Mouse (Mus musculus): ENCODE measurements at regions not wholly inside any gene's neighbourhood (a gene's known extent, or its start where the extent isn't known, plus 50 kb on each side); places are given as distances from the start of the nearest gene placed in this dataset.

GRCm38 (mm10) chr10:44640620-44641019, 112.3 kb upstream of the Prdm1 start:
- DNase-seq (ENCODE audit: low read depth): no peak

- DNase-seq (ENCODE audit: low read depth): no peak
These were observed 110.4 kb upstream of the Prdm1 start for GRCm38 (mm10) chr10:44638678-44639077.

- no peak for DNase-seq (ENCODE audit: low read depth)
These were observed 108.5 kb upstream of the Prdm1 start for GRCm38 (mm10) chr10:44636786-44637185.

- DNase-seq (ENCODE audit: low read depth): no peak
These were observed 107.8 kb upstream of the Prdm1 start for GRCm38 (mm10) chr10:44636061-44636460.

GRCm38 (mm10) chr10:44631584-44631983, 103.3 kb upstream of the Prdm1 start:
- DNase-seq (ENCODE audit: low read depth): no peak

- DNase-seq (ENCODE audit: low read depth): no peak
These were observed 102.2 kb upstream of the Prdm1 start for GRCm38 (mm10) chr10:44630485-44630884.

GRCm38 (mm10) chr10:44628387-44628786, 100.1 kb upstream of the Prdm1 start:
- no peak for DNase-seq (ENCODE audit: low read depth)

GRCm38 (mm10) chr10:44627431-44627830, 99.1 kb upstream of the Prdm1 start:
- no peak for DNase-seq (ENCODE audit: low read depth)

- DNase-seq (ENCODE audit: low read depth): no peak
These were observed 97.2 kb upstream of the Prdm1 start for GRCm38 (mm10) chr10:44625521-44625920.

- DNase-seq (ENCODE audit: low read depth): no peak
These were observed 87.3 kb upstream of the Prdm1 start for GRCm38 (mm10) chr10:44615586-44615985.

GRCm38 (mm10) chr10:44612571-44612970, 84.3 kb upstream of the Prdm1 start:
- no peak for DNase-seq (ENCODE audit: low read depth)

GRCm38 (mm10) chr10:44611399-44611798, 83.1 kb upstream of the Prdm1 start:
- DNase-seq (ENCODE audit: low read depth): no peak

- DNase-seq (ENCODE audit: low read depth): no peak
These were observed 80.9 kb upstream of the Prdm1 start for GRCm38 (mm10) chr10:44609187-44609586.

GRCm38 (mm10) chr10:44607334-44607851, 79.1 kb upstream of the Prdm1 start:
- DNase-seq (ENCODE audit: low read depth): no peak

- no peak for DNase-seq (ENCODE audit: low read depth)
These were observed 76.2 kb upstream of the Prdm1 start for GRCm38 (mm10) chr10:44604512-44604911.

GRCm38 (mm10) chr10:44603461-44603860, 75.2 kb upstream of the Prdm1 start:
- no peak for DNase-seq (ENCODE audit: low read depth)

- DNase-seq (ENCODE audit: low read depth): no peak
These were observed 73.2 kb upstream of the Prdm1 start for GRCm38 (mm10) chr10:44601550-44601949.

- DNase-seq (ENCODE audit: low read depth): peak; percentile 38
These were observed 71.6 kb upstream of the Prdm1 start for GRCm38 (mm10) chr10:44599964-44600334.

GRCm38 (mm10) chr10:44599331-44599963, 71.1 kb upstream of the Prdm1 start:
- DNase-seq (ENCODE audit: low read depth): no peak

GRCm38 (mm10) chr10:44598615-44599014, 70.3 kb upstream of the Prdm1 start:
- DNase-seq (ENCODE audit: low read depth): no peak

- DNase-seq (ENCODE audit: low read depth): no peak
These were observed 67.6 kb upstream of the Prdm1 start for GRCm38 (mm10) chr10:44595932-44596331.

GRCm38 (mm10) chr10:44589842-44590241, 61.5 kb upstream of the Prdm1 start:
- DNase-seq (ENCODE audit: low read depth): no peak

GRCm38 (mm10) chr10:44589352-44589751, 61.1 kb upstream of the Prdm1 start:
- DNase-seq (ENCODE audit: low read depth): no peak

- DNase-seq (ENCODE audit: low read depth): no peak
These were observed 54.4 kb upstream of the Prdm1 start for GRCm38 (mm10) chr10:44582736-44583135.

Measured in fibroblast of lung, adult 2 months (primary cell).